Mouse (Mus musculus) frontal cortex, adult (tissue): ENCODE measurements around the gene Kmt2a.
A peak's percentile ranks its signal among the peaks of the same experiment; 100 is the strongest.

Source experiments
- ATAC-seq: cut with Nextera tagmentation; 2 replicates; pipeline ENCODE4 v1.9.2; 2017; ENCODE audit warnings: mild to moderate bottlenecking, moderate library complexity, mixed read lengths; ENCODE audit not compliant: low TSS enrichment

The Kmt2a gene

DNA sequence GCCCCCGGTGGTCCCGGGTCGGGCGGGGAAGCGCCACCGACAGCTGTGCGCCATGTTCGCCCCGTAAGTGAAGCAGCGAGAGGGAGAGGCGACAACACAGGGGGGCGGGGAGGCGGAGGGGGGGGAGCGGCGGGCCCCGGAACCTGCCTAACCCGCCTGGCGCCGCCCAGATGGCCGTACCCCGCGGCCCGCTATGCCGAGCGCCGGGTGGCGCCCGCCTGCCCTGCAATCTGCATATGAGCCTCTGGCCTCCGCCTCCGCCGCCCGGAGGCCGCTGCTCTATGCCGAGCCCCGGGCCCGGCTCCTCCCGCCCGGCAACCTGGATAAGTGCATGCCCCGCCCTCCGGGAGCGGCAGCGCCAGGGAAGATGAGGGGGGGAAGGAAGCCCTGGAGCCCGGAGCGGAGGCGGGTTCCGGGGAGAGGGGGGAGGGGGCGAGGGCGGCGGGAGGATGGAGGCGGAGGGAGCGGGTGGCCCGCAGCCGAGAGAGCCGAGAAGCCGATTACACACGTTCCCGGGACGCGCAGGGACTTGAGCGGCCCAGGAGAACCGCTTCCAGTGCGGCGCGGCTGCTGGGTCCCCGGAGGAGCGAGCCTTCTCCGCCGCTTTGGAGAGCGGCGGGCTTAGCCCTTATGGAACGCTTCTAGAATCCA lies at the start of gene Kmt2a:
Gene Kmt2a (minus strand): TSS at position 76 of the 651 bp plus-strand sequence.
- ATAC-seq: peak; percentile 32

DNA sequence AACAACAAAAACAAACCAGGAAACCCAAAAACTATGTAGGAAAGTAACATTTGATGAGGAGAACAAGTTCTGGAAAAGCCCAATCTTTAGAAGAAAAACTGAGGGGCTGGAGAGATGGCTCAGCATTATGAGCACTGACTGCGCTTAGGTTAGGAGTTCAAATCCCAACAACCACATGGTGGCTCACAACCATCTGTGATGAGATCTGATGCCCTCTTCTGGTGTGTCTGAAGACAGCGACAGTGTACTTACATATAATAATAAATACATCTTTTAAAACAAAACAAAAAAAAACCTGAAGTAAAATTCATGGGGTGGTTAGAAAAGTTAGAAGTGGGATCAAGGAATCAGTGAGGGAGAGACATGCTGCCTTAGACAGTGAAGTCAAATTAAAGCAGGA lies 40.4 kb upstream of the Kmt2a start:
- ATAC-seq: no peak

DNA sequence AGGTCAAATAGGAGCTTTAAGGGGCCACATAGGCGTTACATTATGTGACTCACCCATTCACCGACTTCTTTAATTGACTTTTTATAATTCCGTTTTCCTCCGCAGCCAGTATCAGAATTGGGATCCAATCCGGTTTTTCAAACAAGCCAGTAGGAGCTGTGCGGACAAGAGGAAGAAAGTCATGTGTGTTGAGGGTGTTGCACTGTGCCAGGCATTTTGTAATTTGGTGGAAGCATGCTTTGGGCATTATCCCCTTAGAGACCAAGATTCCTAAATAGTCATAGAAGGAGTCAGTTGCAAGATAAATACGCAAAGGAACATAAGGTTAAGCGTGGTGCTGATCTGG lies 40.0 kb upstream of the Kmt2a start:
- ATAC-seq: peak; percentile 78

DNA sequence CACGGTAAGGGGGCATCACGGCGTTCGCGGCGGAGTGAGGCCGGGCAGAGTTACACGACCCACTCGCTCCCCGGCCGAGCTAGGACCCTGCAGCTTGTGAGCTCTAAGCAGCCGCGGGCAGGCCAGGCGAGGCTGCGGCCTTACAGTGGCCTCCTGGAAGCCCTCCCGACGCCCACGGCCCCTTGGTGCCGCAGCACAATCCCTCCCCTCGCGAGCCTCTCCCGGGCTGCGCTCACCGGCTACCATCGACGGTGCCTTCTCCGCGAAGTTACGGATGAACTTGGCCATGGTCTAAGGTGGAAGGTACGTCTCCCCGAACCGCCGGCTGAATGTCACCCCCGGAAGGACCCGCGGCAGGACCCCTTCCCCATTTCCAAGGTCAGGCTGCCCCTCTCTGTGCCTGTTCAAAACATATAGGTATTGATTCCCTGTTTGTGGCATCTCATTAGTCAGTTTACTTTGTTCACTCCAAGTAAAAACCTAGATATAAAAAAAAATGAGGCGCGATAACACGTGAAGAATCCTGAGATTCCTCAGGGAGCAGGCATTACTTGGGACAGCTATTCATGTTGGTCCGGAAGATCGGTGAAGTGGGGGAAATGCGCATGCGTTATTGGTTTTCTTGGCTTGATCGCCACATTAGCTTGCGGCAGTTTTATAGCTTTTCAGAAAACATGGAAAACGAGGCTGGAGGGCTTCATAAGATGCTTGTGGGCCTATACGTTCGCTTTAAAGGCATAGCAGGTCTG lies 39.5 kb upstream of the Kmt2a start, which contains the start of gene Atp5l:
Gene Atp5l (minus strand): TSS at position 369 of the 749 bp plus-strand sequence.
- peak; percentile 86 for ATAC-seq

DNA sequence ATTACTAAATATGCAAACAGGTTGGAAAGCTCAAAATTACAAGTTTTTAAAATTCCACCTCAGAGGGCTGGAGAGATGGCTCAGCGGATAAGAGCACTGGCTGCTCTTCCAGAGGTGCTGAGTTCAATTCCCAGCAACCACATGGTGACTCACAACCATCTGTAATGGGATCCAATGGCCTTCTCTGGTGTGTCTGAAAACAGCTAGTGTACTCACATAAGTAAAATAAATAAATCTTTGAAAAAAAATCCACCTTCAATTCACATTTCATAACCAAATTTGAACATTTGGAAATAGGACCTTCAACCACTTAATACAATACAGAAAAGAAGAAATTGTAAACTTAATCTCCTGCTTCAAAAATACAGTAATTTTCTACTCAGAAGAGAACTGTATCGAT lies 38.5 kb upstream of the Kmt2a start:
- ATAC-seq: no peak

DNA sequence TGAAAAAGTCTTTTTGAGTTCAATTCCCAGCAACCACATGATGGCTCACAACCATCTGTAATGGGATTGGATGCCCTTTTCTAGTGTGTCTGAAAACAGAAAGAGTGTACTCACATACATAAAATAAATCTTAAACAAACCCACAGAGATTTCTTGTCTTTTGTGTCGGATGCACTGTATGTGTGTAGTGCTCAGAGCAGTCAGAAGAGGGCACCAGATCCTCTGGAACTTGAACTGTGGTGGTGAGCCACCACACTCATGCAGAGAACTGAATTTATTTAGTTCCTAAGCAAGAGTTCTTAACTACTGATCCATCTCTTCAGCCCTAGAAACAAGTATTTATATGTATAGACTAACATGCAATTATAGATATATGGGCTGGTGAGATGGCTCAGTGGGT lies 35.1 kb upstream of the Kmt2a start:
- no peak for ATAC-seq

DNA sequence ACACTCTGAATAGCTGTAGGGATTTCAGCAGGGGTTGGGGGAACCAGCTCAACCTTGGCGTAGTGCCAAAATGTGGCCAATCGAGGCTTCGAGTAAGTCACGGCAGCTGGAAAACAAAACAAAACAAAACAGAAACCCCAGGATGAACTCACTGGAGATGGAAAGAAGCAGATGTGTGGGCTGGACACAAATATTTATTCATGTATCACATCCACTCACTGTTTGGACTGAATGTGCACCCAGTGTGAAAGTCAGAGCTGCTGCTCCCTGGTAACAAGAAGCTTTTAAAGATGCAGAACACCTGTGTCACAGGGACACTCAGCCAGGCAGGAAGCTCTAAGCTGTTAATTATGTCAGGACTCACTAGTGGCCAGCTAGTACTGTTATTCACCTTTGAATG lies 33.6 kb upstream of the Kmt2a start:
- ATAC-seq: no peak

DNA sequence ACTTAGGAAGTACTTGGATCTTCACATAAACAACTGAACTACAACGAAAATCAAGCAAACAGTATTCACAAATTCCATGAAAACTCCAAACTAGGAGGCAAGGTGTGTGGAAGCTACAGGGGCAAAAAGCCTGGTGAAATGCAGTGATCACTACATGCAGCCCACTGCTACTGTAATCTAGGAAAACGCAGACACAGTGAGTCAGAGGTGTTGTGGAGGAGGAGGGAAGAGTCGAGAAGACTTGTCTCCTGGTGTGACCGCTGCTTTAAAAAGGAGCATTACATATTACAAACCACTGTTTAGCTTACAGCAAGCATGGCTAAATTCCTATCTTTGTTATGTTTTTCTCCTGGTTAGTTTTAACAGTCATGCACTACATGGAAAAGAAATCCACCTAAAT lies 30.3 kb upstream of the Kmt2a start:
- ATAC-seq: peak; percentile 92

DNA sequence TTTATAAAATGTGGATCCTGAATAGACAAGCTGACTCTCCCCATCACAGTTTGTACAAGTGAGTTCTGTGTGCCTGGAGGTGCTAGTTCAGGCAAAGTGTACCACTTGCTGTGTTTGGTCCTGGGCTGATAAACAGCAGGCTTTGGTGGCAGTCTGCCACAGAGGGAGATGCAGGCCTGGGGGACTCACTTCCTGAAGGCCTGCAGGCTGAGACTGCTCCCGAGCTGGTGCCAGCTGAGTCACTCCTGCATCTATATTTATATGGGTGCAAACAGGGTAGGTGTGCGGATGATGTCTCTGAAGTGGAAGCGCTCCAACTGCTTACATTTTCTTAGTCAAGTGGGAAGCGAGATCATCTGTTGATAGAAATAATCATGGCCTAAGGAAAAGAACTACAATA lies 24.5 kb upstream of the Kmt2a start:
- peak; percentile 83 for ATAC-seq

DNA sequence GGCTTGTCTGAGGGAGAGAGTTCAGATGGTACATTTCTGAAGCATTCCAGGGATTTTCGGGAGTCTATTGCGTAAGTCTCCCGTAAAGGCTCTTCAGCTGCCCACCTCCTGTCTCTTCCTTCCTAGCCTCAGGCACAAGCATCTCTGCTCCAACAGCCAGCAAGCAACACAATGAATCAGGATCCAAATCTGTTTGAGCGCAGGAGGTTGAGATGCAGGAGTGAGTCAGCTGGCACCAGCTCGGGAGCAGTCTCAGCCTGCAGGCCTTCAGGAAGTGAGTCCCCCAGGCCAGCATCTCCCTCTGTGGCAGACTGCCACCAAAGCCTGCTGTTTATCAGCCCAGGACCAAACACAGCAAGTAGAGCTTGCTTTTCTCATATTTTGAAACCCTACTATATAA lies 23.9 kb upstream of the Kmt2a start:
- peak; percentile 88 for ATAC-seq

DNA sequence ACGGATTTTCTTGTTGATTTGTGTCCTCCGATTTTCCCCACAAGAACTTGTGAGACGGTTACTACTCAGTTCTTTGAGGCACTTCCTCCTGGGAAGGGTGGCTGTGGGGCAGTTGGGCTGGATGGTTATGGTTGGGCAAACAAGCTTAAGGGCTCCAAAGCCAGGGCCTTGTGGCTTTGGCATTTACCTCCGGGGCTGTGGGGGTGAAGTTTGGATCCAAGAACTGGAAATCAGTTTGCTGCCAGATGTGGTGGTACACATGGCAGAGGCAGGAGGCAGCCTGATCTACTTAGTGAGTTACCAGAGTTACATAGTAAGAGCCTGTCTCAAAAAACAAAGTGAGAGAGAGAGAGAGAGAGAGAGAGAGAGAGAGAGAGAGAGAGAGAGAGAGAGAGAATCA lies 22.8 kb upstream of the Kmt2a start:
- ATAC-seq: no peak

DNA sequence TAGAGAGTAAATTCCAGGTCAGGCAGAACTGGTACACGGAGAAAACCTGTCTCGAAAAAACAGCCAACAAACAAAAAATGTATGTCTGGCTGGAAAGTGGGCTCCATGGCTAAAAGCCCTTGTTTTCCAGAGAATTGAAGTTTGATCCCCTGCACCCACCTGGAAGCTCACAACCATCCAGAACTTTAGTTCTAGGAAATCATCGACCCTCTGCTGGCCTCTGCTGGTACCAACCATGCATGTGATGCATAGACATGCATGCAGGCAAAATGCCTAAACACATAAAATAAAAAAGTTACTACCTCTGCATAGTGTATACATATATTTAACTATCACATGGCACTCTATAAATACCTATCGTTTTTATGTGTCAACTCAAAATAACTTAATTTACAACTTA lies 19.3 kb upstream of the Kmt2a start:
- ATAC-seq: no peak

DNA sequence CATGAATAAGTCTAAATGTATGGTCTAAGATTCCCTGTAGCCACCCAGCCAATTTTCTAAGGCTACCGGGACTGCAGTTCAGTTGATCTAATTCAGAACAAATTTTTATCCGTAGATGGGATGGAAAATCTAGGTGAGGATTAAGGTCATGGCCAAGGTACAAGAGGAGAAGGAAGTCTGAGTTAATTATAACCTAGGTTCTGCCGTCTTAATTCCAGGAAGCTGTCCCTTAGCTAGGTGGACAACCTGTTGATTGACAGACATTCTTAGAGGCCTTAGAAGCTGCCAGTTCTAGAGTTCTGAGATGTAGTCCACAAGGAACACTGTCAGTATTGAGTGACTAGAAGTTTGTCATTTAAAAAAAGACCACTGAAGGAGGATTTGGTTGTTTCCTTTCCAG lies 18.6 kb upstream of the Kmt2a start:
- ATAC-seq: no peak

DNA sequence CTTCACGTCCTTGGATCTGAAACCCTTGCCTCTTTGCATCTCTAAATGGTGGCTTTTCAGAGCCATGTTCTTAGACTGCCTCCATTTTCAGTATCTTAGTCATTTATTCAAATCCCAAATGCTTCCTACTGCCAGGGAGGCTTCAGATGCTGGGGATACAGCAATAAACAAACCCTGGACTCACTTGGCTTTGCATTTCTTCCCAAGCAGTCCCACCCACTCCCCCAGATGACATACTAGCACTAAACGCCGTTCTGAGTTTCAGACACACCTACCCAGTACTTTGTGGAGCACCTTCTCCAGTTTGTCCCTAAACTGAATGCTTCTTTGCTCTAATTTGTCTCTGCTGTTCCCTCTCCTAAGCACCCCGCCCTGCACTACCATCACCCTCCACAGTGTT lies 15.9 kb upstream of the Kmt2a start:
- ATAC-seq: peak; percentile 82; the same call in 1 of the 2 replicates

DNA sequence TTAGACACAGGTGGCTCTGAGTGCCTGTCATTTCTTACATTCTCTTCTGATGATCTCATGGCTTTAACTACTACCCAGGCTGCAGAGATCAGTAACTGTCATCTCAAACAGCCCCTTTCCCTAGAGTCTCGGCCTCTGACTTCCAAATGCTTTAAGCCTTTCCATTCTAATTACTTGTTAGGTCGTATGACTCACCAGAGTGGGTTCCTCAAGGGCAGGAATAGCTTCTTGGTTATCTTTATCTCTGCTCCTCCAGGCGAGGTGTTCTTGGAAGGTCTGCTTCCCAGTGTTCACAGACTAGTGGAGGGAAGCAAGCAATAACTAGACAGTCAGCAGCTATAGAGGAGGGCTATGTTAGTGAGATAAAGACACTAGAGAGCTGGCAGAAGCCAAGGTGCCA lies 11.6 kb upstream of the Kmt2a start:
- no peak for ATAC-seq

DNA sequence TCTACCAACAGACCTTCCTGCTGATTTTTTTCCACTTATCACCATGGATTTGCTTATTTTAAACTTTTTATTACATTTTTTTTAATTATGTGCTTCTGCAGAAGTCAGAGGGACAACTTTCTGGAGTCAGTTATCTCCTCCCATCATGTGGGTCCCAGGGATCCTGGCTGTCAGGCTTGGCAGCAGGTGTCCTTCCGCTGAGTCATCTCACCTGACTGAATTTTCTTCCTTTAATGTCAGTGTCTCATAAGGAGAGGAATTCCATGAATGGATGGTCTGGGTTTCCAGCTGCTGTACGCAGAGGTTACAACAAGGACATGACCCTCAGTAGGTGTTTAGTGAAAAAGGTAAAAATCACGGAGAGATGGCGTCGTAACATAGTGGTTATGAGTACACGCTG lies 10.1 kb upstream of the Kmt2a start:
- no peak for ATAC-seq

DNA sequence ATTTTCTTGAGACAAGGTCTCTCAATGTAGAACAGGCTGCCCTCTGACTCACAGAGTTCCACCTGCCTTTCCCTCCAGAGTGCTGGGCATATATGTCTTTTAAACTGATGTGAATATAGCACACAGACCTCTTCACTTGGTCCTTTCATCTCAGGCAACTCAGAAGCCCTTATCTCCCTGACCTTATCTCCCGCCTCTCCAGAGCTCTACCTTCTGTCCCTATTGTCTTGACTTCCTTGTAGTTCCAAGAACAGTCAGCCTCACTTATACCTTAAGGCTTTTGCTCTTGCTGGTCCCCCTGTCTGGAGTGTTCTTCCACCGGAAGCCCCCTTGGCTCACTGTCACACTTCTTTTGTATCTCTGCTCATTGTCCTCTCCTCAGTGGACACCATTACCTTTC lies 9.0 kb upstream of the Kmt2a start:
- no peak for ATAC-seq

DNA sequence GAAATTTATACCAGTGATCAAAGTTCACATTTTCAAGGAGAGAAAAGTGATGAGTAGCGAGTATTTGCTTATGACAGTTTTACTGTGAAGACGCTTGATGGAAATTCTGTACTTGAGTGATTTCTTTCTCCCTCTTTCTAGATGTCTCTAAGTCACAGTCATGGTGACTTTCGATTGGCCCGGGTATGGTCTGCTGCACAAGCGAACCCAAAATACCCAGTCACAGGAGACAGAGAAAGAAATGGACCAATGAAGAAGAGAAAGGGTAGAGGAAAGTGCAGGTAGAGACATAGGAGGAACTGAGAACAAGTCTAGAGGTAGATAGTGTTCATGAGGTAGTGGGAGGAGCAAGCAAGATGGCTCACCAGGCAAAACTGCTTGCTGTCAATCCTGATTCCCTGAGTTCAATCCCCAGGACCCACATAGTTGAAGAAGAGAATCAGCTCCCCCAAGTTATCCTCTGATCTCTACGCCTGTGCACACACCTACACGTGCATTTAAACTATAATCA lies 7.1 kb upstream of the Kmt2a start:
- ATAC-seq: no peak

DNA sequence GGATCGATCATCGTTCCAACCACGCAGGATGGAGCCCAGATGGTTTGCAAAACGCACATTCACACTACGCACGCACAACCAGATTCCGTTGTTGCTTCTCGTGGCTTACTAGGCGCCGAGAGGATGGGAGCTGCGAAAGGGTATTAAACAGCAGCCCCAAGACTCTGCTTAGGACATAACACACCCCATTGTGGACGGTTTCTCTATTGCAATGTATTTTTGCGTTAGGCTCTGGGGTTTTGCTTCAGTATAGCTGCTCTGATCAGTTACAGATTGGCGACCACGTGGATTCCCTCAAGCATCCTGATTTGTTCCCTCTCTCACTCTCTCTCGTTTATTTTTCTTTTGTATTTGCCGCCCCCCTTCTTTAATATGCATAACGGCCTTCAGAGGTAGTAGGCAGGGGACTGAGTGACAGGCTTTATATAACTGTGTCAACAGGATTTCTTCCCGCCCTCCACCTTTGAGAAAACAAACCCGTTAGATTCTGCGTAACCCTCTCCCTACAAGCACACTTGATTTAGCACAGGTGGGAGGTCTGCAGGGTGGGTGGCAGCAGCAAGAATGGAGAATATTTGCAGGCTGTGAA lies 2.0 kb upstream of the Kmt2a start:
- peak; percentile 29; the same call in 1 of the 2 replicates for ATAC-seq

DNA sequence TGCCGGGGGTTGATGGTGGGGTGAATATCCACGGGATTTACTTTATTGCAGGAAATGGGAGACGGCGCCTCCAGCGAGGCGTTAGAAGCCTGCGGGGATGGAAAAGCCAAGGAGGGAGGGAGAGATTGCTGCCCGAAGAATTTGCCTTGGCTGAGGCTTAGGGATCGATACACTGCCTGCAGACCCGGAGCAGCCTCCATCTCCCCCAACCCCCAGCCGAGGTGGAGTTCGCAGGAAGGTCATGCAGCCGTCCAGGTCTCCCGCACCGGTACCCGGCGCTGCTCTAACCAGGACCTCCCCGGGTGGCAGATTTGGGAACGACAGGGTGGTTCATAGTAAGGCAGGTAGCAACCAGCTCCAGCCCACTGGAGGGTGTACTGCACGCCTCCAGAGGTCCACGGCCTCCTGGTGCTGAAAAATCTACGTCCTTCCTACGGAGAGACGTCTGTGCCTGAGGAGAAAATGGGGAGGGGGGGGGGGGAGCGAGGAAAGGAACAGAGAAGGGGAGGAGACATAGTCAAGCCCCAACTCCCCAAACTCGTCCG lies 1.4 kb upstream of the Kmt2a start:
- peak; percentile 8; the same call in 1 of the 2 replicates for ATAC-seq

DNA sequence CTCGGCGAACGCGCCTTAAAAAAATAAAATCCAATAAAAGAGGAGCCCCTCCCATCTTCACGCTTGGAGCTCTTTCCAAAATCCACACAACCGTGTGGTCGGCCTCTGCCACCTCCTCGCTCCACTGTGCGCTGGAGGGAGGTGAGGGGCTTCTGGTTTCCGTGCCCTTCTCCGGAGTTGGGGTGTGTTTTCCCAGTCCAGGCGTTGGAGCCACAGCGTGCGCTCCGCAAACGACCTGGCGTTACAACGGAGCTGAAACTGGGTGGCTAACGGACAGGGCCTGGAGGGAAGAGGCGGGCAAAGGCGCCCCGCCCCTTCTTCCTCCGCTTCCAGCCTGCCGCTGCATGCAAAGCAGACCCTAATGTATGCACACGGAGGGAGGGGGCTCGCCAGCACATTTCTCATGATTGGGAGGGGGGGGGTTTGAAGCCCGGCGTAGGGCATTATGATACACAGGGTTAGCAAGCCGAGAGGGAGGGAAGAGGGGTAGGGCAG lies 892 bp upstream of the Kmt2a start:
- peak; percentile 35 for ATAC-seq

DNA sequence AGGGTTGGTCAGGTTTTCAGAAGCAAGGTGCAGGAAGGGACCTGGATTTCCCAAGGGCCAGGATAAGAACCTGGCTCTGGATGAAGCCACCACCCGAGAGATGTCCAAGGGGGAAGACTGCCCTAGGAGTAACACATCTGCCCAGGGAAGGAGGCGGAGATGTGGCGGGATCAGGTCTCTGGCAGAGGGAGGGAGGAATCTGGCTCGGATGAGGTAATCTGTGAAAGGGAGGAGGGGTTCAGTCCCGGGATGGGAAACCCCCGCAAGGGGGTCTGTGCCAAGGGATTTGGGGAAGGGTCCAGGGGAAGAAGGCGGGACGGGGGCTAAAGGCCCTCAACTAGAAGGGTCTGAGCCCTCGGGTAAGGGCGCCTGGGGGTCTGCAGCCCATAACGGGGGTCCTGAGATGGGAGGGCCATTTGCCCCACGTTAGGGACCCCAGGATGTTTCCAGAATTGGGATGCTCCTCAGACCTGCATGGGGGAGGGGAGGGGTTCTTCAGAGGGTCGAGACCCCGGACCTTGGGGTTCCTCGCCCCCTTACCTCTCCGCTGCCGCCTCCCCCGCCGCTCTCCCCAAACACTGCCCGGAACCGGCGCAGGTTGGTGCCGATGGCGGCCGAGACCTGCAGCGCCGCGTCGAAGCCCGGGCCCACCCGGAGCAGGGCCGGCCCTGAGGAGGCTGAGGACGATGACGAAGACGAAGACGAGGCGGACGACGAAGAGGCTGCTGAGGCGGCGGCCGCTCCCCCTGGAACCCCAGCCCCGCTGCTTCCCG lies 601 bp downstream of the Kmt2a start:
- ATAC-seq: no peak
